Mouse (Mus musculus): Measurements from ENCODE around the gene Phf21a. TPM values are rescaled to one million over a fixed set of nuclear protein-coding genes. Genes with fewer than 3 reads are reported as not detected.
A peak's percentile ranks its signal among the peaks of the same experiment; 100 is the strongest.

Phf21a gene
- polyA plus RNA-seq, 1 experiment, result 49.2 TPM

GRCm38 (mm10) chr2:92256141-92256540 is 163.2 kb downstream of the Phf21a start:
- DNase-seq (ENCODE audit: low read depth in 1 of 2, low spot score in 2 of 2), result no peak

GRCm38 (mm10) chr2:92257372-92257956 is 164.5 kb downstream of the Phf21a start:
- no peaks in the 10 kb centered on the region for H3K27me3 ChIP-seq (ENCODE audit: control insufficient read depth, insufficient read depth, low read length)
- H3K27ac ChIP-seq (ENCODE audit: insufficient read depth, low read length), result no peak overlapping the region
- H3K4me3 ChIP-seq (ENCODE audit: extremely low read depth, insufficient read depth, insufficient read length), result no peak overlapping the region
- no peak for DNase-seq (ENCODE audit: low read depth in 1 of 2, low spot score in 2 of 2)
- H3K36me3 ChIP-seq (ENCODE audit: control insufficient read depth, insufficient read depth, low read length), result peaks cover 3% of the 10 kb centered on the region
- TF ChIP-seq POLR2A (IDR thresholded peaks at IDR 0.05; ENCODE audit: low read depth, low read length), result no peak
- no peak for TF ChIP-seq CTCF (IDR thresholded peaks at IDR 0.05; ENCODE audit: extremely low read depth, insufficient read depth, insufficient read length, insufficient replicate concordance)
- WGBS, result 78% methylated on average over 4 of the region's 4 CpGs
- H3K4me1 ChIP-seq (ENCODE audit: control insufficient read depth, insufficient read depth, insufficient read length), result peaks cover 12% of the 10 kb centered on the region; the same call in 1 of the 2 replicates

More at GRCm38 (mm10) chr2:92256141-92256540, 163.2 kb downstream of the Phf21a start:
- Histone ChIP-seq H3K4me3 (ENCODE audit: extremely low read depth, insufficient read depth, insufficient read length) (no peak overlapping the region), H3K27me3 (ENCODE audit: control insufficient read depth, insufficient read depth, low read length) (no peaks in the 10 kb centered on the region), H3K27ac (ENCODE audit: insufficient read depth, low read length) (peak overlapping the region; percentile 31; the same call in 1 of the 2 replicates), H3K4me1 (ENCODE audit: control insufficient read depth, insufficient read depth, insufficient read length) (peaks cover 12% of the 10 kb centered on the region; the same call in 1 of the 2 replicates), H3K36me3 (ENCODE audit: control insufficient read depth, insufficient read depth, low read length) (peaks cover 3% of the 10 kb centered on the region)
- WGBS, result 40% methylated on average over 7 of the region's 7 CpGs
- TF ChIP-seq CTCF (IDR thresholded peaks at IDR 0.05; ENCODE audit: extremely low read depth, insufficient read depth, insufficient read length, insufficient replicate concordance) (no peak), POLR2A (IDR thresholded peaks at IDR 0.05; ENCODE audit: low read depth, low read length) (no peak)

- no peak for DNase-seq (ENCODE audit: low read depth in 1 of 2, low spot score in 2 of 2)
- TF ChIP-seq POLR2A (IDR thresholded peaks at IDR 0.05; ENCODE audit: low read depth, low read length) (no peak), CTCF (IDR thresholded peaks at IDR 0.05; ENCODE audit: extremely low read depth, insufficient read depth, insufficient read length, insufficient replicate concordance) (no peak)
- Histone ChIP-seq H3K27me3 (ENCODE audit: control insufficient read depth, insufficient read depth, low read length) (no peaks in the 10 kb centered on the region), H3K4me1 (ENCODE audit: control insufficient read depth, insufficient read depth, insufficient read length) (peaks cover 8% of the 10 kb centered on the region; the same call in 1 of the 2 replicates), H3K4me3 (ENCODE audit: extremely low read depth, insufficient read depth, insufficient read length) (no peak overlapping the region), H3K36me3 (ENCODE audit: control insufficient read depth, insufficient read depth, low read length) (peaks cover 3% of the 10 kb centered on the region), H3K27ac (ENCODE audit: insufficient read depth, low read length) (no peak overlapping the region)
- WGBS, result 54% methylated on average over 2 of the region's 2 CpGs
These were observed 167.0 kb downstream of the Phf21a start for GRCm38 (mm10) chr2:92259924-92260323.

- WGBS, result 74% methylated on average over 9 of the region's 9 CpGs
- Histone ChIP-seq H3K4me3 (ENCODE audit: extremely low read depth, insufficient read depth, insufficient read length) (no peak overlapping the region), H3K36me3 (ENCODE audit: control insufficient read depth, insufficient read depth, low read length) (no peaks in the 10 kb centered on the region), H3K27ac (ENCODE audit: insufficient read depth, low read length) (no peak overlapping the region), H3K27me3 (ENCODE audit: control insufficient read depth, insufficient read depth, low read length) (no peaks in the 10 kb centered on the region), H3K4me1 (ENCODE audit: control insufficient read depth, insufficient read depth, insufficient read length) (no peaks in the 10 kb centered on the region)
- no peak for DNase-seq (ENCODE audit: low read depth in 1 of 2, low spot score in 2 of 2)
- TF ChIP-seq CTCF (IDR thresholded peaks at IDR 0.05; ENCODE audit: extremely low read depth, insufficient read depth, insufficient read length, insufficient replicate concordance), result no peak
- no peak for TF ChIP-seq POLR2A (IDR thresholded peaks at IDR 0.05; ENCODE audit: low read depth, low read length)
These were observed 173.2 kb downstream of the Phf21a start for GRCm38 (mm10) chr2:92266100-92266617.

GRCm38 (mm10) chr2:92269227-92269626 is 176.3 kb downstream of the Phf21a start:
- TF ChIP-seq CTCF (IDR thresholded peaks at IDR 0.05; ENCODE audit: extremely low read depth, insufficient read depth, insufficient read length, insufficient replicate concordance), result no peak
- no peak for TF ChIP-seq POLR2A (IDR thresholded peaks at IDR 0.05; ENCODE audit: low read depth, low read length)
- Histone ChIP-seq H3K36me3 (ENCODE audit: control insufficient read depth, insufficient read depth, low read length) (no peaks in the 10 kb centered on the region), H3K4me1 (ENCODE audit: control insufficient read depth, insufficient read depth, insufficient read length) (no peaks in the 10 kb centered on the region), H3K4me3 (ENCODE audit: extremely low read depth, insufficient read depth, insufficient read length) (no peak overlapping the region), H3K27ac (ENCODE audit: insufficient read depth, low read length) (no peak overlapping the region), H3K27me3 (ENCODE audit: control insufficient read depth, insufficient read depth, low read length) (no peaks in the 10 kb centered on the region)
- DNase-seq (ENCODE audit: low read depth in 1 of 2, low spot score in 2 of 2), result no peak
- WGBS, result 55% methylated on average over 5 of the region's 5 CpGs

- DNase-seq (ENCODE audit: low read depth in 1 of 2, low spot score in 2 of 2), result no peak
- Histone ChIP-seq H3K36me3 (ENCODE audit: control insufficient read depth, insufficient read depth, low read length) (no peaks in the 10 kb centered on the region), H3K27me3 (ENCODE audit: control insufficient read depth, insufficient read depth, low read length) (no peaks in the 10 kb centered on the region), H3K27ac (ENCODE audit: insufficient read depth, low read length) (no peak overlapping the region), H3K4me3 (ENCODE audit: extremely low read depth, insufficient read depth, insufficient read length) (no peak overlapping the region), H3K4me1 (ENCODE audit: control insufficient read depth, insufficient read depth, insufficient read length) (no peaks in the 10 kb centered on the region)
- TF ChIP-seq CTCF (IDR thresholded peaks at IDR 0.05; ENCODE audit: extremely low read depth, insufficient read depth, insufficient read length, insufficient replicate concordance) (no peak), POLR2A (IDR thresholded peaks at IDR 0.05; ENCODE audit: low read depth, low read length) (no peak)
- WGBS, result 26% methylated on average over 2 of the region's 2 CpGs
These were observed 179.6 kb downstream of the Phf21a start for GRCm38 (mm10) chr2:92272510-92272909.

All from spleen, adult 2 months (tissue).